ENCODE assay signal across 21 mouse cellular contexts in the genomic region with DNA sequence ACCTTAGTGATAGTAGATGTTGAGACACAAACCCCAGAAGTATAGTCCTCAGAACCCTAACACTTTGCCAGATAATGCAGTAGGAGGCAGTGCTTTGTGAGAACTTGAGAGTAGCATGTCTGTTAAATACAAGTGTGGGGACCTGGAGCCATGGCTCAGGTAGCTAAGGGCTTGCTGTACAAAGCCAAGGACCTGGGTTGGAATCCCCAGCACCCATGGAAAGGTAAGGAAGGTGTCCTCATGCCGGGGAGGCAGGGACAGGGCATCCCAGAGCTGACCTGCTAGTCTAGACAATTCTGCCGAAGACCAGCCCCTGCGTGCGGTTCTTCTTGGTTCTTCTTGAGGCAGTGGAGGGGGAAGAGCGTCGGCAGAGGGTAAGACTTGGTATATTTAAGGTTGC. TPM values are rescaled to one million over a fixed set of nuclear protein-coding genes. Genes with fewer than 3 reads are reported as not detected.
DNase-seq lines count a peak whose midpoint lies in the region; ATAC-seq and TF ChIP-seq lines count a peak whose summit lies in the region.
"Had no signal": no experiment of that assay in that cellular context is flagged by ENCODE, and none has a peak within 500 bp of the region (broad histone marks: within the 10 kb centered on the region; RNA-seq: fewer than 3 reads in every experiment).

No protein-coding gene starts in this region.

- peaks cover 10% of the 10 kb centered on the region for H3K4me1 ChIP-seq in lung, embryonic 14.5 days (ENCODE audit: insufficient read depth)
- peaks cover 18% of the 10 kb centered on the region for H3K4me1 ChIP-seq in embryonic facial prominence, embryonic 13.5 days
- peaks cover 17% of the 10 kb centered on the region for H3K4me1 ChIP-seq in limb, embryonic 14.5 days (ENCODE audit: control insufficient read depth, insufficient read depth, low read length)

- peaks cover 20% of the 10 kb centered on the region for H3K36me3 ChIP-seq in lung, embryonic 14.5 days (ENCODE audit: insufficient read depth)
- peaks cover 22% of the 10 kb centered on the region for H3K36me3 ChIP-seq in embryonic facial prominence, embryonic 13.5 days
- peaks cover 24% of the 10 kb centered on the region for H3K36me3 ChIP-seq in limb, embryonic 14.5 days (ENCODE audit: control insufficient read depth, insufficient read depth, low read length)

- intact Hi-C loops in gastrocnemius, adult 2 months (cut with DNase I) = no loop called here
- intact Hi-C loops in gastrocnemius, postnatal 36 days (cut with DNase I) = no loop called here
- intact Hi-C loops in left cerebral cortex, postnatal 10 days (cut with DNase I) = no loop called here

- H3K9me3 ChIP-seq in lung, embryonic 14.5 days (ENCODE audit: low read depth, low read length) = no peaks in the 10 kb centered on the region
- H3K9me3 ChIP-seq in embryonic facial prominence, embryonic 13.5 days = no peaks in the 10 kb centered on the region
- H3K9me3 ChIP-seq in limb, embryonic 14.5 days (ENCODE audit: control insufficient read depth, low read length) = no peaks in the 10 kb centered on the region
- H3K9me3 ChIP-seq: hindbrain, embryonic 13.5 days; neural tube, embryonic 12.5 days had no signal

- ATAC-seq in lung, embryonic 14.5 days (ENCODE audit: insufficient read depth) = no peak
- no peak for ATAC-seq in embryonic facial prominence, embryonic 13.5 days (ENCODE audit: insufficient number of reproducible peaks, insufficient read depth, low FRiP score, low TSS enrichment, low read depth)
- no peak for ATAC-seq in limb, embryonic 14.5 days (ENCODE audit: low FRiP score, low read depth)

- no peak overlapping the region for H3K4me3 ChIP-seq in gastrocnemius, adult 2 months
- H3K4me3 ChIP-seq in lung, embryonic 14.5 days (ENCODE audit: low read depth, low read length) = no peak overlapping the region
- no peak overlapping the region for H3K4me3 ChIP-seq in embryonic facial prominence, embryonic 13.5 days
- H3K4me3 ChIP-seq in limb, embryonic 14.5 days (replicated peaks; ENCODE audit: low read length) = no peak overlapping the region

- TF ChIP-seq POLR2A in limb, embryonic 14.5 days (IDR thresholded peaks at IDR 0.05; ENCODE audit: borderline replicate concordance, extremely low read depth, insufficient read depth, insufficient read length) = no peak

- TF ChIP-seq CTCF in gastrocnemius, adult 2 months (IDR thresholded peaks at IDR 0.05) = no peak
- TF ChIP-seq CTCF in lung, embryonic 14.5 days (IDR thresholded peaks at IDR 0.05; ENCODE audit: low read depth) = no peak

- no peak overlapping the region for H3K9ac ChIP-seq in lung, embryonic 14.5 days
- peak overlapping the region; percentile 46; the same call in 1 of the 2 replicates for H3K9ac ChIP-seq in embryonic facial prominence, embryonic 13.5 days
- H3K9ac ChIP-seq in limb, embryonic 14.5 days (ENCODE audit: low read depth, low read length, severe bottlenecking) = peak overlapping the region; percentile 21; the same call in 1 of the 2 replicates

- H3K4me2 ChIP-seq in lung, embryonic 14.5 days = peak overlapping the region; percentile 40
- H3K4me2 ChIP-seq in embryonic facial prominence, embryonic 13.5 days = no peak overlapping the region
- H3K4me2 ChIP-seq in limb, embryonic 14.5 days (replicated peaks; ENCODE audit: low read depth, low read length, severe bottlenecking) = no peak overlapping the region

- H3K27ac ChIP-seq in gastrocnemius, adult 2 months = 0 out of 2 replicates have a peak overlapping the region, but pooled peaks have one; percentile 98
- H3K27ac ChIP-seq in lung, embryonic 14.5 days (ENCODE audit: low read depth) = no peak overlapping the region
- no peak overlapping the region for H3K27ac ChIP-seq in embryonic facial prominence, embryonic 13.5 days
- no peak overlapping the region for H3K27ac ChIP-seq in limb, embryonic 14.5 days (replicated peaks; ENCODE audit: low read depth, low read length)
- H3K27ac ChIP-seq: hindbrain, embryonic 13.5 days; neural tube, embryonic 12.5 days had no signal

- 42% methylated on average over 6 of the region's 6 CpGs for WGBS in lung, embryonic 14.5 days
- 90% methylated on average over 6 of the region's 6 CpGs for WGBS in embryonic facial prominence, embryonic 13.5 days
- 72% methylated on average over 6 of the region's 6 CpGs for whole genome bisulfite sequencing in limb, embryonic 14.5 days

- no peak for DNase-seq in gastrocnemius, adult 2 months
- no peak for DNase-seq in gastrocnemius, postnatal 36 days
- no peak for DNase-seq in lung, embryonic 14.5 days
- DNase-seq in lung, postnatal 14 days = no peak
- DNase-seq in limb, embryonic 14.5 days (ENCODE audit: low spot score) = no peak
- no peak for DNase-seq in adipocyte (ENCODE audit: low spot score)
- no peak for DNase-seq in left cerebral cortex, postnatal 10 days (ENCODE audit: extremely low spot score in 1 of 2, low spot score in 2 of 2)
- DNase-seq: adrenal gland, postnatal 10 days; cerebellum, adult 11 months; cerebellum, postnatal 36 days; gastrocnemius, postnatal 25 days; heart, postnatal 14 days; kidney, adult 11 months; kidney, postnatal 10 days; left cerebral cortex, postnatal 4 days; lung, adult 18-20 months; right cerebral cortex, postnatal 4 days; thymus, adult 2 months had no signal

- no peaks in the 10 kb centered on the region for H3K27me3 ChIP-seq in lung, embryonic 14.5 days (ENCODE audit: insufficient read depth, low read length)
- H3K27me3 ChIP-seq in embryonic facial prominence, embryonic 13.5 days = no peaks in the 10 kb centered on the region
- no peaks in the 10 kb centered on the region for H3K27me3 ChIP-seq in limb, embryonic 14.5 days (ENCODE audit: control insufficient read depth, insufficient read depth, low read length)
- H3K27me3 ChIP-seq: hindbrain, embryonic 13.5 days; neural tube, embryonic 12.5 days had no signal

RNA-seq across cellular contexts. Expression of a gene that starts 5.3 kb away (rescaled TPM):
- total RNA-seq in gastrocnemius, adult 2 months (2021) = 10 to 100 TPM; 29.3 to 29.8 TPM
- 10 to 100 TPM; 23.1 to 25.1 TPM for total RNA-seq in gastrocnemius, postnatal 36 days (2021)
- polyA plus RNA-seq in lung, embryonic 14.5 days (2014; fragmentation: Nextera tagmentation; extraction: Ambion mirVana) = 45.3 and 47.6 TPM in 2 replicates
- 51.5 and 60.1 TPM in 2 replicates for polyA plus RNA-seq in embryonic facial prominence, embryonic 13.5 days (2015; fragmentation: Nextera tagmentation; extraction: Ambion mirVana)
- polyA plus RNA-seq in limb, embryonic 14.5 days (2012; rRNA removed) = 47.2 and 48.8 TPM in 2 replicates
- 44.9 and 47.6 TPM in 2 replicates for polyA plus RNA-seq in limb, embryonic 14.5 days (2014; fragmentation: Nextera tagmentation; extraction: Ambion mirVana)
- 10 to 100 TPM; 60.9 to 63.8 TPM for total RNA-seq in left cerebral cortex, postnatal 10 days (2021)

RNA-seq across cellular contexts. Expression of a gene that starts 18.6 kb away (rescaled TPM):
- 10 to 100 TPM; 18.3 to 19.7 TPM for total RNA-seq in gastrocnemius, adult 2 months (2021)
- 10 to 100 TPM; 14.9 to 18.3 TPM for total RNA-seq in gastrocnemius, postnatal 36 days (2021)
- 14.1 and 14.9 TPM in 2 replicates for polyA plus RNA-seq in lung, embryonic 14.5 days (2014; fragmentation: Nextera tagmentation; extraction: Ambion mirVana)
- polyA plus RNA-seq in embryonic facial prominence, embryonic 13.5 days (2015; fragmentation: Nextera tagmentation; extraction: Ambion mirVana) = 16.9 and 18.4 TPM in 2 replicates
- polyA plus RNA-seq in limb, embryonic 14.5 days (2012; rRNA removed) = 14.7 and 16.6 TPM in 2 replicates
- polyA plus RNA-seq in limb, embryonic 14.5 days (2014; fragmentation: Nextera tagmentation; extraction: Ambion mirVana) = 17.4 and 19.4 TPM in 2 replicates
- 10 to 100 TPM; 68.2 to 72.6 TPM for total RNA-seq in left cerebral cortex, postnatal 10 days (2021)

RNA-seq across cellular contexts. Expression of a gene that starts 48.9 kb away (rescaled TPM):
- total RNA-seq in gastrocnemius, adult 2 months (2021) = under 1 TPM; 0.20 to 0.66 TPM
- total RNA-seq in gastrocnemius, postnatal 36 days (2021) = under 1 TPM; 0.37 to 0.56 TPM
- 38.1 and 40.6 TPM in 2 replicates for polyA plus RNA-seq in lung, embryonic 14.5 days (2014; fragmentation: Nextera tagmentation; extraction: Ambion mirVana)
- polyA plus RNA-seq in embryonic facial prominence, embryonic 13.5 days (2015; fragmentation: Nextera tagmentation; extraction: Ambion mirVana) = 54.3 and 54.7 TPM in 2 replicates
- polyA plus RNA-seq in limb, embryonic 14.5 days (2012; rRNA removed) = 39.7 and 40.1 TPM in 2 replicates
- 64.7 and 66.9 TPM in 2 replicates for polyA plus RNA-seq in limb, embryonic 14.5 days (2014; fragmentation: Nextera tagmentation; extraction: Ambion mirVana)
- 10 to 100 TPM in 1 of 2 experiments, 1 to 10 TPM in 1; 9.9 to 11.9 TPM for total RNA-seq in left cerebral cortex, postnatal 10 days (2021)

Comparison
In these comparisons a context has a peak if more than half of its experiments do, and no peak if none do; other contexts are left out.
1. RNA of a gene that starts 48.9 kb away (total RNA-seq): 9.9 to 11.9 TPM in left cerebral cortex, postnatal 10 days; 0.20 to 0.66 TPM in gastrocnemius, adult 2 months and 0.37 to 0.56 TPM in gastrocnemius, postnatal 36 days; every median in the first group is over 4 times any median in the second.